Mouse (Mus musculus) lung, adult 2 months (tissue): ENCODE results near the gene Duox2.

Experiments
- CTCF ChIP-seq: fragments of 200-500 bp; IDR thresholded peaks from 2 replicates; pipeline ENCODE4 v1.5.1; 2011; ENCODE audit warnings: mild to moderate bottlenecking, low read length, control low read depth; ENCODE audit not compliant: insufficient read depth
- POLR2A ChIP-seq: fragments of 200-500 bp; IDR thresholded peaks from 2 replicates; pipeline ENCODE4 v1.6.1; 2011; ENCODE audit warnings: low read depth, mild to moderate bottlenecking, control low read depth, low read length, borderline replicate concordance; ENCODE audit errors: extremely low read depth

DNA sequence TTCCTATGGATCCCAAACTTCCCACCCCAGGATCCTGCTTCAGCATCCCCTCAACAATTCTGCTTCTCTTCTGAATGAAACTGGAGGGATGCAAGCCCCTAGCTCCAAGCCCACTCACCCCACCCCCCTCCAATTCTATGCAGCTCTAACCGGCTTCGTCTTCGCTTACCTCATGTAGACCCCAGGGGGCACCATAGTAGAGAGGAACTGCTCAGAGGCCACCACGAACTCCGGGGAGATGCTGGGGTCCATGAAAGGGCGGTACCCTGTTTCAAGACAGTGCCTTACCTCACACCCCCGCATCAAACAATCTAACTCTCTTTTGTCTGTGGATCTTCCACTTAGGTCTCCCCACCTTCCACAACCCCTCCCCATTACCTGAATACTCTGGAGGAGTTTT lies 3.3 kb downstream of the Duox2 start:
- TF ChIP-seq CTCF (no peak), POLR2A (no peak)
